Mouse (Mus musculus) kidney, adult 2 months (tissue): ENCODE data around the gene Lax1.
"Not testable (repeated sequence)": the region's sequence is repeated elsewhere in the genome, so short reads cannot be mapped to it uniquely, and the experiment has no call there.

Source experiments
- CTCF ChIP-seq: fragments of 200-500 bp; conservative IDR thresholded peaks from 2 replicates; pipeline ENCODE4 v1.5.1; 2011; ENCODE audit warnings: low read depth, mild to moderate bottlenecking, control low read depth, low read length, moderate library complexity, mixed read lengths; ENCODE audit not compliant: insufficient read depth, insufficient read length
- POLR2A ChIP-seq: fragments of 200-500 bp; IDR thresholded peaks from one replicate; pipeline ENCODE4 v1.6.1; 2011; ENCODE audit warnings: low read depth, low read length, control low read depth

- not testable (repeated sequence) for TF ChIP-seq POLR2A, CTCF
These were observed 24.2 kb downstream of the Lax1 start for GRCm38 (mm10) chr1:133665713-133666112.
